Mouse (Mus musculus): ENCODE data around the gene Nfix.

Gene Nfix

DNA sequence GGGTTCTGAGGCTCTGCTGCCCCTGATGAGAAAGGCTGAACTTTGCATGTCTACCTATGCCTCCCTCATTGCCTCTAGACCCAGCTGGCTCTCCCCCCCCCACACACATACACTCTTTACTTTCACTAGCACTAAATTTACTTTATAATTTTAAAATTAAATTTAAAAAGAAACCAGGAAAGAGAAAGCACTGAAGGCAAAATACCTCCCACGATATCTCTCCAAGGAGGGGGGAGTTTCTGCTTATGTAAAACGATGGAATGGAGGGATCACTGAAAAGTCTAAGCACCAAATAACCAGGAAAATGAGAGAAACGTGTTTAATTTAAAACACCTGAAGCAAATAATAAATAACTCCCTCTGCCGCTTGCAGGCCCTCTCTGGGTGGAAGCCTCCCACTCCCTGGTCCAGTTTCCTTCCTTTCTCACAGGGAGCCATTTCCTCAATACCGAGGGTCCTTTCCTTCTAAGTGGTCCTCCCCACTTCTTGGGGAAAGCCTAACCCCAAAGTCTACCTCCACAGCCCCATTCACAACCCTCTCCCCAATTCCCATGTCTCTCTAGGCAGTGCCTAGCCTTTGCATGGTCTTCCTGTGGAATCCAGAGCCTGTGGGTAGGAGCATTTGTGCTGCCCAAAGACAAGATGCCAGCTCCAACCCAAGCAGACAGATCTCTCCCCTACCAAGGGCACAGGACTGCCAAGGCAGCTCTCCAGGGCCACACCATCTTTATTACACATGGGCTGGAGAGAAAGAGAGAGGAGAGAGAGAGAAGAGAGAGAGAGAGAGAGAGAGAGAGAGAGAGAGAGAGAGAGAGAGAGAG is 18.2 kb downstream of the Nfix start:
- no peak for DNase-seq (ENCODE audit: low read depth, low spot score)

DNA sequence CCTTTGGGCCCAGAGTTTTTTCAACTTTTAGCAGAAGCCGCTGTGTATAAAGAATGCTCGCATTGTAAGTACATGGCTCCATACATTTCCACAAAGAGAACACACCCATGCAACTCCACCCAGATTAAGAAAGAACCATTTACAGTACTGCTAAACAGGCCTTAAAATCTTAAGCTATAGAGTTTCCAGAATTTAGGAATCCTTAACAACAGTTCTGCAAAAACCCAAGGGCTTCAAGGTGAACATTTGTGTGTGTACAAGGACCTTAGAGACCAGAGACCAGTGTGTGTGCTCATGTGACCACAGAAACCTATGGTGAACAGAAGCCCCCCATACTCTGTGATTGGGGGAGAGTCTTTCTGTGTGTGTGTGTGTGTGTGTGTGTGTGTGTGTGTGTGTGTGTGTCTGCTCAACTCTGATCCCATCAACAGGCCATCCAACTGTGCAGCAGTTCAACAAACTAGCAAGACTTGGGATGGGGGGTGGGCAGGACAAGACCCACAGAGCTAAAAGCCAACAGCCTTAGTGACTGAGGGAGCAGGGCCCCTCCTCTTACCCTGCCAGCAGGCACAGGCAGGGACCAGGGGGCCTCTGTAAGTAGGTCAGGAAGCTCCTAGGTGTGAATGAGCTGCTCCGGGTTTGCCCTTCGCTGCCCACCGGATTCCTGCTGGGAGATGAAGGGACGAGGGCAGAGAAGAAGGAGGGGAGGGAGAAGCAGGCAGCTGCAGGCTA is 19.0 kb downstream of the Nfix start:
- DNase-seq (ENCODE audit: low read depth, low spot score): no peak

GRCm38 (mm10) chr8:84780225-84780555 is 20.0 kb downstream of the Nfix start:
- no peak for DNase-seq (ENCODE audit: low read depth, low spot score)

GRCm38 (mm10) chr8:84779519-84780224 is 20.5 kb downstream of the Nfix start:
- no peak for DNase-seq (ENCODE audit: low read depth, low spot score)

GRCm38 (mm10) chr8:84778638-84779380 is 21.3 kb downstream of the Nfix start:
- no peak for DNase-seq (ENCODE audit: low read depth, low spot score)

DNA sequence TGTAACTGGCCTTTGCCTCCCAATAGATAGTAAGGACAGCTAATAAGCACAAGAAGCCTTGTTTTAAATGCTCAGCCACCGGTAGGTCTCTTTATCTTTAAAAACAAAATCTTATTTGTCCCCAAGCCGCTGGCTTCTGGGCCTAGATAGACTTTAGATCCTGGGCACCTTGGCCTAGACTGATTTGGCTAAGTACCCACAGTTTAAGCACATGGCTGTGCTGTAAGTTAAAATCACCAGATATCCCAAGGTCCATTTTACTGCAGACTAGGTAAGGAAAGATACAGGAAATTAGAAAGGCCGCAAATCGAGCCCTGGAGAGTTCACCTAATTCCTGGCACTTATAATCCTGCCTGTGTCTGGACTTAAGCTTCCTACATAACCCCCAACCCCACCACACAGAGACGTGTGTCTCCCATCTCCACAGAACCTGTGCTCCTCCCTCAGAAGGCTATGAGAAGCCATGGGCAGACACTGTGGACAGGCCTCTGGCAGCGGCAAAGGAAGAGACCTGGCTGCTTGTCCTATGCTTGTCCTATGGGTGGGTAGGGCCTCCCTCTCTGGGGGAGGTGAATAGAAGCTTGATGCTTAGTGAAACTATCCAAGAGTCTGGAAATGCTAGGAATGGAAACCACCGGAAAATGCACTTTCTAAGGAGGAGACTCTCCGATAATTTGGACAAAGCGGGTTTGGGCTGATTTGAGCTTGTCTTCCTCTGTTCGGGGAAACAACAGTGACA is 22.1 kb downstream of the Nfix start:
- DNase-seq (ENCODE audit: low read depth, low spot score): no peak

DNA sequence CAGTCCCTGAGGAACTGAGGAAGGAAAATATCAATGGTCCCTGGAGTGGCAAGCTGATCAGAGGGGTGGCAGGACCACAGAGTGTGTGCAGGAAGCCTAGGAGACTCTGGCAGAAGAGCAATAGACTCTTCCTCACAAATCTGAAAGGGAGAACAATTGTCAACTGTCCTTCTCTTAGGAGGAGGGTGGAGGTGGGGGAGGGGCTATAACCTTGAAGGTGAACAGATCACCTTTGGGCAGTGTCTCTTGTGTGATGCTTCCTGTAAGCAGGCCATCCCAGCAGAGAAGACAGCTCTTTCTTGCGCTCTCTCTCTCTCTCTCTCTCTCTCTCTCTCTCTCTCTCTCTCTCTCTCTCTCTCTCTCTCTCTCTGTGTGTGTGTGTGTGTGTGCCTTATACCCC is 23.6 kb downstream of the Nfix start:
- no peak for DNase-seq (ENCODE audit: low read depth, low spot score)

GRCm38 (mm10) chr8:84775621-84776113 is 24.5 kb downstream of the Nfix start:
- DNase-seq (ENCODE audit: low read depth, low spot score): no peak

- DNase-seq (ENCODE audit: low read depth, low spot score): no peak
Measured at GRCm38 (mm10) chr8:84775105-84775591, 25.0 kb downstream of the Nfix start.

GRCm38 (mm10) chr8:84774473-84774911 is 25.7 kb downstream of the Nfix start:
- no peak for DNase-seq (ENCODE audit: low read depth, low spot score)

- DNase-seq (ENCODE audit: low read depth, low spot score): no peak
Measured at GRCm38 (mm10) chr8:84773833-84774232, 26.3 kb downstream of the Nfix start.

- DNase-seq (ENCODE audit: low read depth, low spot score): no peak
Measured at GRCm38 (mm10) chr8:84773304-84773703, 26.8 kb downstream of the Nfix start.

- no peak for DNase-seq (ENCODE audit: low read depth, low spot score)
Measured at GRCm38 (mm10) chr8:84772628-84773027, 27.5 kb downstream of the Nfix start.

DNA sequence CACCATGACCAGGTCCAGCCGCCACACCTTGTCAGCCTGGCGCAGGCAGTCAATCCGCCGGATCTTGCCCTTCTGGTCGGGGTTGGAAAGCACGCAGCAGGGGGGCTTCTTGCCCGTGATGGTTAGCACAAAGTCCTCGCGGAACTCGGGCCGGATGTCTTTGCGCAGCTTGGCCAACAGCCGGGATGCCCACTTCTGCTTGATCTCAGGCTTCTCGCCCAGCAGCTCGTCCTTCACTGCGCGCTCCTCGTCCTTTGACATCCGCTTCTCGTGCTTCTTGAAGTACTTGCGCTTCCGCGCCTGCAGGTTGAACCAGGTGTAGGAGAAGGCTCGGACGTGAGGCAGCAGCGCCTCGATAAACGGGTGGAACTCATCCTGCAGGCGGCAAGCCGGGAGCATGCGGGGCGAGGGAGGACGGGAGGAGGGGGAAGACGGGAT is 28.2 kb downstream of the Nfix start:
- no peak for DNase-seq (ENCODE audit: low read depth, low spot score)

- no peak for DNase-seq (ENCODE audit: low read depth, low spot score)
Measured at GRCm38 (mm10) chr8:84771000-84771687, 29.0 kb downstream of the Nfix start.

GRCm38 (mm10) chr8:84770100-84770953 is 29.8 kb downstream of the Nfix start:
- no peak for DNase-seq (ENCODE audit: low read depth, low spot score)

- DNase-seq (ENCODE audit: low read depth, low spot score): no peak
Measured at GRCm38 (mm10) chr8:84769324-84769723, 30.8 kb downstream of the Nfix start.

GRCm38 (mm10) chr8:84768343-84769095 is 31.6 kb downstream of the Nfix start:
- no peak for DNase-seq (ENCODE audit: low read depth, low spot score)

Measured in forelimb bud, embryonic 11.5 days (tissue).